Mouse (Mus musculus) megakaryocyte, embryonic 14.5 days (primary cell): ENCODE data around the gene Wfdc8.

Experiments used
- FLI1 ChIP-seq: IDR thresholded peaks from 2 replicates; pipeline ENCODE4 v1.6.1; 2012; ENCODE audit warnings: low read length, inconsistent platforms, mixed read lengths
- GATA1 ChIP-seq: IDR thresholded peaks from 3 replicates; pipeline ENCODE4 v1.6.1; 2012; ENCODE audit warnings: mixed read lengths, low read length, inconsistent platforms, borderline replicate concordance

DNA sequence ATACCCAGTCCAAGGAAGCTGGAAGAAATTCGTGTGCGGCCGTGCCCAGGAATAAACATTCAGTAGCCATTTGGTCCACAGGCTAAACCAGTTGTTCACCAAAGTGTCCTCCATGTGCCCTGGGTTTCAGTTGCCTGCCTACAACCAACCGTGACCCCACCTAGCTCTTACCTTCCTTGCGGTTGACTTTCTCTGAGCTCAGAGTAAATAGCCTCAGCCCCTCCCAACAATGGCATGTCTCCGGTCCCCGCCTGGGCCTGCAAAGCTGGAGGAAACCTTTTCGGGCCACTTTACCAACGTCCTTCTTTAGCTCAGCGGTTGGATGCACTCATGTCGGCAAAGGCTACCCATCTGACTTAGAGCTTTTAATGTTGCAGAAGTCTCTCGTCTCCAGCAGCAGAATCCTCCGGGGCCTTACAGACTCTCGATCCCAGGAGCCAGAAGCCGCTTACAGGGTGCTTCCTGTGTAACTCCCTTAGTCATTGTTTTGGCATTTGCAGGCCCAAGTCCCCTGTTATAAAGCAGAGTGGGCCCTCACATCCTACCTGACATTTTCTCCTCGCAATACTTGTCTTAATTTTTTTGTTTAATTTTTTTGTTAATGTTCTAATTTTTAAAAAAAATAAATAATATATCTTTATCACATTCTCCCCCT lies 54.3 kb downstream of the Wfdc8 start:
- TF ChIP-seq GATA1 (no peak), FLI1 (no peak)
